Comparison of ENCODE assay signal across 9 mouse cellular contexts in genomic region chr13:23506351-23506750, GRCm38 (mm10). TPM values are rescaled to one million over a fixed set of nuclear protein-coding genes. Genes with fewer than 3 reads are reported as not detected.
DNase-seq lines count a peak whose midpoint lies in the region; ATAC-seq lines count a peak whose summit lies in the region.
"Had no signal": no experiment of that assay in that cellular context is flagged by ENCODE, and none has a peak within 500 bp of the region (broad histone marks: within the 10 kb centered on the region; RNA-seq: fewer than 3 reads in every experiment).

No protein-coding gene starts in this region.

- no peak for DNase-seq in kidney, adult 11 months
- peak; percentile 59 for DNase-seq in adipocyte (ENCODE audit: low spot score)
- DNase-seq in liver, embryonic 13.5 days: peak; percentile 69
- DNase-seq in retina, embryonic 14.5 days (ENCODE audit: low spot score): peak; percentile 80
- DNase-seq in layer of hippocampus, postnatal 25 days (ENCODE audit: extremely low spot score in 1 of 2, low spot score in 1 of 2): no peak
- no peak for DNase-seq in gastrocnemius, postnatal 36 days

- intact Hi-C loops in gastrocnemius, postnatal 36 days (cut with DNase I): no loop called here

- no peaks in the 10 kb centered on the region for H3K36me3 ChIP-seq in kidney, embryonic 15.5 days
- no peaks in the 10 kb centered on the region for H3K36me3 ChIP-seq in heart, embryonic 15.5 days
- no peaks in the 10 kb centered on the region for H3K36me3 ChIP-seq in liver, embryonic 13.5 days

- ATAC-seq in kidney, embryonic 15.5 days (replicated peaks; ENCODE audit: low FRiP score): no peak
- no peak for ATAC-seq in heart, embryonic 15.5 days (replicated peaks; ENCODE audit: insufficient number of reproducible peaks, insufficient read depth, low FRiP score, low read depth)
- ATAC-seq in liver, embryonic 13.5 days (ENCODE audit: low read depth): peak; percentile 57

- H3K4me3 ChIP-seq in kidney, embryonic 15.5 days (replicated peaks): peak overlapping the region; percentile 37
- H3K4me3 ChIP-seq in heart, embryonic 15.5 days: peak overlapping the region; percentile 36
- peak overlapping the region; percentile 59 for H3K4me3 ChIP-seq in liver, embryonic 13.5 days (replicated peaks)

- 8% methylated on average over 13 of the region's 13 CpGs for WGBS in kidney, embryonic 15.5 days
- 10% methylated on average over 13 of the region's 13 CpGs for WGBS in heart, embryonic 15.5 days
- WGBS in liver, embryonic 13.5 days (ENCODE audit: insufficient replicate concordance): 1% methylated on average over 13 of the region's 13 CpGs

- peak overlapping the region; percentile 63 for H3K4me2 ChIP-seq in kidney, embryonic 15.5 days
- peak overlapping the region; percentile 62 for H3K4me2 ChIP-seq in heart, embryonic 15.5 days
- H3K4me2 ChIP-seq in liver, embryonic 13.5 days: peak overlapping the region; percentile 81

- H3K27ac ChIP-seq in kidney, embryonic 15.5 days: no peak overlapping the region
- peak overlapping the region; percentile 51; the same call in 1 of the 2 replicates for H3K27ac ChIP-seq in heart, embryonic 15.5 days
- peak overlapping the region; percentile 68 for H3K27ac ChIP-seq in liver, embryonic 13.5 days

- H3K4me1 ChIP-seq in kidney, embryonic 15.5 days: peaks cover 37% of the 10 kb centered on the region
- H3K4me1 ChIP-seq in heart, embryonic 15.5 days (replicated peaks): peaks cover 29% of the 10 kb centered on the region
- H3K4me1 ChIP-seq in liver, embryonic 13.5 days (replicated peaks): peaks cover 66% of the 10 kb centered on the region

- no peaks in the 10 kb centered on the region for H3K27me3 ChIP-seq in kidney, embryonic 15.5 days
- no peaks in the 10 kb centered on the region for H3K27me3 ChIP-seq in heart, embryonic 15.5 days
- no peaks in the 10 kb centered on the region for H3K27me3 ChIP-seq in liver, embryonic 13.5 days

- H3K9me3 ChIP-seq in kidney, embryonic 15.5 days (replicated peaks): no peaks in the 10 kb centered on the region
- no peaks in the 10 kb centered on the region for H3K9me3 ChIP-seq in heart, embryonic 15.5 days (replicated peaks)
- H3K9me3 ChIP-seq in liver, embryonic 13.5 days (replicated peaks): no peaks in the 10 kb centered on the region

- H3K9ac ChIP-seq in kidney, embryonic 15.5 days: no peak overlapping the region
- no peak overlapping the region for H3K9ac ChIP-seq in heart, embryonic 15.5 days
- peak overlapping the region; percentile 77 for H3K9ac ChIP-seq in liver, embryonic 13.5 days

RNA-seq across cellular contexts. Expression of gene Btn2a2, which starts 17.7 kb away (rescaled TPM):
- 0.55 and 0.71 TPM in 2 replicates for polyA plus RNA-seq in kidney, embryonic 15.5 days (2015; fragmentation: Nextera tagmentation; extraction: Ambion mirVana)
- 0.31 and 0.41 TPM in 2 replicates for polyA plus RNA-seq in heart, embryonic 15.5 days (2015; fragmentation: Nextera tagmentation; extraction: Ambion mirVana)
- not detected in 2 replicates for polyA plus RNA-seq in liver, embryonic 13.5 days (2015; fragmentation: Nextera tagmentation; extraction: Ambion mirVana)
- under 1 TPM; 0.59 to 0.66 TPM for total RNA-seq in layer of hippocampus, postnatal 25 days (2021)
- total RNA-seq in gastrocnemius, postnatal 36 days (2021): not detected

RNA-seq across cellular contexts. Expression of gene Hist1h4h, which starts 24.5 kb away (rescaled TPM):
- 7.5 and 7.8 TPM in 2 replicates for polyA plus RNA-seq in kidney, embryonic 15.5 days (2015; fragmentation: Nextera tagmentation; extraction: Ambion mirVana)
- polyA plus RNA-seq in heart, embryonic 15.5 days (2015; fragmentation: Nextera tagmentation; extraction: Ambion mirVana): 5.4 and 5.7 TPM in 2 replicates
- polyA plus RNA-seq in liver, embryonic 13.5 days (2015; fragmentation: Nextera tagmentation; extraction: Ambion mirVana): 3.8 and 5.9 TPM in 2 replicates
- 100 to 1,000 TPM; 289 to 367 TPM for total RNA-seq in layer of hippocampus, postnatal 25 days (2021)
- total RNA-seq in gastrocnemius, postnatal 36 days (2021): 100 to 1,000 TPM; 130 to 153 TPM

RNA-seq across cellular contexts. Expression of gene Hist1h2af, which starts 27.4 kb away (rescaled TPM):
- polyA plus RNA-seq in kidney, embryonic 15.5 days (2015; fragmentation: Nextera tagmentation; extraction: Ambion mirVana): 3.3 and 7.3 TPM in 2 replicates
- 2.2 and 2.6 TPM in 2 replicates for polyA plus RNA-seq in heart, embryonic 15.5 days (2015; fragmentation: Nextera tagmentation; extraction: Ambion mirVana)
- 7.7 and 13.6 TPM in 2 replicates for polyA plus RNA-seq in liver, embryonic 13.5 days (2015; fragmentation: Nextera tagmentation; extraction: Ambion mirVana)
- 10 to 100 TPM in 1 of 2 experiments, 1 to 10 TPM in 1; 7.8 to 12.2 TPM for total RNA-seq in layer of hippocampus, postnatal 25 days (2021)
- 10 to 100 TPM in 1 of 2 experiments, 1 to 10 TPM in 1; 7.7 to 11.5 TPM for total RNA-seq in gastrocnemius, postnatal 36 days (2021)

RNA-seq across cellular contexts. Expression of gene Hist1h3g, which starts 28.9 kb away (rescaled TPM):
- polyA plus RNA-seq in kidney, embryonic 15.5 days (2015; fragmentation: Nextera tagmentation; extraction: Ambion mirVana): 6.6 and 6.9 TPM in 2 replicates
- polyA plus RNA-seq in heart, embryonic 15.5 days (2015; fragmentation: Nextera tagmentation; extraction: Ambion mirVana): 1.6 and 3.1 TPM in 2 replicates
- 10.3 and 17.1 TPM in 2 replicates for polyA plus RNA-seq in liver, embryonic 13.5 days (2015; fragmentation: Nextera tagmentation; extraction: Ambion mirVana)
- 1 to 10 TPM; 3.6 to 5.7 TPM for total RNA-seq in layer of hippocampus, postnatal 25 days (2021)
- 1 to 10 TPM; 2.8 to 5.0 TPM for total RNA-seq in gastrocnemius, postnatal 36 days (2021)
- total RNA-seq: neutrophil, adult 5-6 weeks had no signal

RNA-seq across cellular contexts. Expression of gene Hist1h2bh, which starts 36.8 kb away (rescaled TPM):
- polyA plus RNA-seq in kidney, embryonic 15.5 days (2015; fragmentation: Nextera tagmentation; extraction: Ambion mirVana): 0.91 and 1.1 TPM in 2 replicates
- 0.61 and 0.74 TPM in 2 replicates for polyA plus RNA-seq in heart, embryonic 15.5 days (2015; fragmentation: Nextera tagmentation; extraction: Ambion mirVana)
- polyA plus RNA-seq in liver, embryonic 13.5 days (2015; fragmentation: Nextera tagmentation; extraction: Ambion mirVana): 1.7 TPM in 2 replicates
- 1 to 10 TPM in 1 of 2 experiments, under 1 TPM in 1; 0.94 to 1.1 TPM for total RNA-seq in layer of hippocampus, postnatal 25 days (2021)
- total RNA-seq in gastrocnemius, postnatal 36 days (2021): 1 to 10 TPM; 1.7 to 2.1 TPM

Comparison
In these comparisons a context has a peak if more than half of its experiments do, and no peak if none do; other contexts are left out.
1. DNase-seq: peak in adipocyte (single experiment), liver, embryonic 13.5 days (single experiment) and retina, embryonic 14.5 days (single experiment); none in kidney, adult 11 months (single experiment), layer of hippocampus, postnatal 25 days (0 of 2) and gastrocnemius, postnatal 36 days (0 of 2).
2. Peak in every context shown above with its lines, with median percentiles within 50 percentile points of each other: H3K4me2 ChIP-seq and H3K4me3 ChIP-seq.